Mouse (Mus musculus) T-helper 17 cell (primary cell): ENCODE data around the gene Olfr172.

ENCODE experiments used
- in situ Hi-C, 2 experiments: fragments of 300-600 bp; cut with MboI, MseI; formaldehyde crosslinking; loops; 1 replicate in 1 of 2; 2 replicates in 1 of 2; pipeline ENCODE4 v1.15.1; 2025; ENCODE audit warnings: high pct_unique_total_duplicates in 2 of 2

Olfr172 gene

GRCm38 (mm10) chr16:58763076-58763475 is at the start of gene Olfr172:
Olfr172 (minus strand) TSS chr16:58763176.
- in situ Hi-C loops = no loop called here

- in situ Hi-C loops = no loop called here
Measured at GRCm38 (mm10) chr16:58800168-58800567, 37.2 kb upstream of the Olfr172 start, which contains the start of gene Olfr173. Olfr173 (minus strand) TSS chr16:58800268.

- in situ Hi-C loops = loop anchor here in 1 of 2 experiments (10.0 kb wide), 1 partner anchor 301 kb away; no protein-coding TSS in a partner anchor
Measured at GRCm38 (mm10) chr16:58756191-58756590, 6.8 kb downstream of the Olfr172 start.

- in situ Hi-C loops = loop anchor here in 1 of 2 experiments (10.0 kb wide), 1 partner anchor 297 kb away; no protein-coding TSS in a partner anchor
Measured at GRCm38 (mm10) chr16:58751314-58751713, 11.7 kb downstream of the Olfr172 start.

- in situ Hi-C loops = no loop called here
Measured at GRCm38 (mm10) chr16:58746715-58747114, 16.3 kb downstream of the Olfr172 start.

GRCm38 (mm10) chr16:58740751-58741150 is 22.2 kb downstream of the Olfr172 start:
- in situ Hi-C loops = no loop called here

GRCm38 (mm10) chr16:58738800-58739199 is 24.2 kb downstream of the Olfr172 start:
- in situ Hi-C loops = loop anchor here in 1 of 2 experiments (10.0 kb wide), 1 partner anchor 224 kb away; no protein-coding TSS in a partner anchor

- in situ Hi-C loops = loop anchor here in 1 of 2 experiments (10.0 kb wide), 1 partner anchor 223 kb away; no protein-coding TSS in a partner anchor
Measured at GRCm38 (mm10) chr16:58738205-58738604, 24.8 kb downstream of the Olfr172 start.

- in situ Hi-C loops = no loop called here
Measured at GRCm38 (mm10) chr16:58728176-58728671, 34.8 kb downstream of the Olfr172 start.

GRCm38 (mm10) chr16:58727477-58728131 is 35.4 kb downstream of the Olfr172 start, which contains the start of gene Cldnd1:
Cldnd1 (plus strand) TSS chr16:58727910.
- in situ Hi-C loops = no loop called here

- in situ Hi-C loops = no loop called here
Measured at GRCm38 (mm10) chr16:58726680-58727476, 36.1 kb downstream of the Olfr172 start.

- in situ Hi-C loops = loop anchor here in 1 of 2 experiments (25.0 kb wide), 3 partner anchors 765 to 1485 kb away; partner anchors contain the start of gene Tbc1d23
Measured at GRCm38 (mm10) chr16:58722292-58722691, 40.7 kb downstream of the Olfr172 start.

GRCm38 (mm10) chr16:58718666-58719120 is 44.3 kb downstream of the Olfr172 start, which contains the start of gene Gpr15:
Gpr15 (minus strand) TSS chr16:58719070.
- in situ Hi-C loops = loop anchor here in 1 of 2 experiments (25.0 kb wide), 3 partner anchors 769 to 1481 kb away; partner anchors contain the start of gene Tbc1d23

- in situ Hi-C loops = loop anchor here in 1 of 2 experiments (25.0 kb wide), 3 partner anchors 772 to 1478 kb away; partner anchors contain the start of gene Tbc1d23
Measured at GRCm38 (mm10) chr16:58715018-58715417, 48.0 kb downstream of the Olfr172 start.

- in situ Hi-C loops = loop anchor here in 1 of 2 experiments (25.0 kb wide), 3 partner anchors 774 to 1476 kb away; partner anchors contain the start of gene Tbc1d23
Measured at GRCm38 (mm10) chr16:58713128-58713527, 49.8 kb downstream of the Olfr172 start.

GRCm38 (mm10) chr16:58712221-58712620 is 50.8 kb downstream of the Olfr172 start:
- in situ Hi-C loops = loop anchor here in 1 of 2 experiments (25.0 kb wide), 3 partner anchors 775 to 1475 kb away; partner anchors contain the start of gene Tbc1d23
